Mouse (Mus musculus): ENCODE measurements around the gene Kat2a. TPM values are rescaled to one million over a fixed set of nuclear protein-coding genes. Genes with fewer than 3 reads are reported as not detected.

Gene Kat2a
- total and polyA plus RNA-seq, 3 experiments = 59.6 to 143 (median 63.7) TPM

DNA sequence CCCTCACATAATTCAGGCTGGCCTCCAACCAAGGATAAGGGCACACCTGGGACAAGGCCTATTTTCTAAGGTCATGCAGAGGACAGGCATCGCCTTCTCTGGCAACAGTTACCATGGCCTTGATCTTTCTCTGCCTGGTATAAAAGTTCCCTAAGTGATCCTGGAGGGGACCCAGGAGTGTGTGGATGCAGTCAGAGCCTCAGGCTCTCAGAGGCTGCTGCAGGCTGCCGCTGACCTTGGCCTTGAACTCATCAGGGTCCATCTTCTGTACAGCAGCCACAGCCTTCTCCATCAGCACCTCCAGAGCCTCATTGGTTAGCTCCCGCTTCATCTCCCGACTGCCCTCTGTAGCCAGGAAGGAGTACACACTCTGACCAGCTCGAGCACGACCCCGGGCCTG lies 14.3 kb downstream of the Kat2a start:
- Histone ChIP-seq H3K36me3 (ENCODE audit: control insufficient read depth in 1 of 2, insufficient read depth in 2 of 2, low read length in 2 of 2) (peaks cover 0 to 5% of the 10 kb centered on the region in 2 experiments; a peak in 2 of 4 replicates), H3K4me3 (ENCODE audit: control insufficient read depth in 1 of 2, insufficient read depth in 1 of 2, low read depth in 2 of 2, low read length in 2 of 2) (no peak overlapping the region), H3K79me2 (ENCODE audit: control insufficient read depth, insufficient read depth, low read length, poor library complexity) (no peaks in the 10 kb centered on the region), H3K27ac (ENCODE audit: control insufficient read depth, low read depth, low read length) (no peak overlapping the region), H3K9ac (ENCODE audit: control insufficient read depth, low read depth, low read length, poor library complexity, severe bottlenecking) (no peak overlapping the region), H3K27me3 (ENCODE audit: control insufficient read depth in 1 of 2, insufficient read depth in 2 of 2, low read length in 2 of 2) (no peaks in the 10 kb centered on the region), H3K4me1 (ENCODE audit: control insufficient read depth in 1 of 2, insufficient read depth in 2 of 2, low read length in 2 of 2) (peaks cover 0 to 5% of the 10 kb centered on the region in 2 experiments; a peak in 3 of 4 replicates), H3K9me3 (replicated peaks; ENCODE audit: insufficient read depth, low read length) (no peaks in the 10 kb centered on the region)
- DNase-seq (ENCODE audit: low read depth, low spot score) = no peak
- TF ChIP-seq POLR2AphosphoS5 (IDR thresholded peaks at IDR 0.05; ENCODE audit: borderline replicate concordance, low read depth, low read length) (no peak), CHD2 (IDR thresholded peaks at IDR 0.05; ENCODE audit: low read length) (no peak), NELFE (IDR thresholded peaks at IDR 0.05; ENCODE audit: low read depth, low read length) (no peak), UBTF (IDR thresholded peaks at IDR 0.05; ENCODE audit: borderline replicate concordance, insufficient read depth, low read depth, low read length) (no peak), ZC3H11A (IDR thresholded peaks at IDR 0.05; ENCODE audit: low read depth, low read length) (no peak), MAZ (IDR thresholded peaks at IDR 0.05; ENCODE audit: low read depth, low read length) (no peak), MYC (IDR thresholded peaks at IDR 0.05; ENCODE audit: low read depth, low read length) (no peak), ZMIZ1 (IDR thresholded peaks at IDR 0.05; ENCODE audit: low read depth, low read length) (no peak)

DNA sequence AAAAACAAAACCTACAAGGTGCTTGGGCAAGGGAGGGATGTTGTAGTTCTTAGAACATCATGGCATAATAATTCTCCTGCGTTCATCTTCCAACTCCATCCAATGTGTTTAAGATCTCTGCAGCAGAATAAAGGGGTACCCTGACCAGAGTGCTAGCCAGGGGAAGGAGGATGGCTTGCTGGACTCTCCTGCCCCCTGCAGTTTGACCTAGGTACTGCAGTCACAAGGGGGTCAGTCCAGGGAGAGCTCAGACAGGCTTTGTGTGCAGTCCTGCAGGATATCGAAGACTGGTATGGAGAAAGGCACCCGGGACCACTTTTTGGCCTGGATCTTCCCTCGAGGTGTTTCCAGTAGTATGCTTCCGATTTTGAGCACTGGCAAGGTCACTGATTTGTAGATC lies 17.3 kb downstream of the Kat2a start:
- no peaks in the 10 kb centered on the region for H3K27me3 ChIP-seq (ENCODE audit: control insufficient read depth in 1 of 2, insufficient read depth in 2 of 2, low read length in 2 of 2)
- no peaks in the 10 kb centered on the region for H3K36me3 ChIP-seq (ENCODE audit: control insufficient read depth in 1 of 2, insufficient read depth in 2 of 2, low read length in 2 of 2)
- no peak overlapping the region for H3K9ac ChIP-seq (ENCODE audit: control insufficient read depth, low read depth, low read length, poor library complexity, severe bottlenecking)
- no peak overlapping the region for H3K27ac ChIP-seq (ENCODE audit: control insufficient read depth, low read depth, low read length)
- no peak overlapping the region for H3K4me3 ChIP-seq (ENCODE audit: control insufficient read depth in 1 of 2, insufficient read depth in 1 of 2, low read depth in 2 of 2, low read length in 2 of 2)
- H3K4me1 ChIP-seq (ENCODE audit: control insufficient read depth in 1 of 2, insufficient read depth in 2 of 2, low read length in 2 of 2) = peaks cover 2 to 8% of the 10 kb centered on the region in 2 experiments; a peak in 2 of 4 replicates
- H3K79me2 ChIP-seq (ENCODE audit: control insufficient read depth, insufficient read depth, low read length, poor library complexity) = no peaks in the 10 kb centered on the region
- TF ChIP-seq GABPA (IDR thresholded peaks at IDR 0.05; ENCODE audit: low read depth, low read length) (no peak), ZNF384 (IDR thresholded peaks at IDR 0.05; ENCODE audit: low read depth, low read length) (no peak), ZMIZ1 (IDR thresholded peaks at IDR 0.05; ENCODE audit: low read depth, low read length) (no peak), TAL1 (IDR thresholded peaks at IDR 0.05; ENCODE audit: low read length) (no peak), NELFE (IDR thresholded peaks at IDR 0.05; ENCODE audit: low read depth, low read length) (no peak), ZKSCAN1 (IDR thresholded peaks at IDR 0.05; ENCODE audit: low read depth, low read length) (no peak), ETS1 (IDR thresholded peaks at IDR 0.05; ENCODE audit: low read depth, low read length) (no peak), GATA1 (IDR thresholded peaks at IDR 0.05; ENCODE audit: low read depth, low read length) (no peak), POLR2AphosphoS2 (IDR thresholded peaks at IDR 0.05; ENCODE audit: low read length) (no peak), ZC3H11A (IDR thresholded peaks at IDR 0.05; ENCODE audit: low read depth, low read length) (peak; percentile 96), UBTF (IDR thresholded peaks at IDR 0.05; ENCODE audit: borderline replicate concordance, insufficient read depth, low read depth, low read length) (no peak), TCF12 (IDR thresholded peaks at IDR 0.05; ENCODE audit: low read depth, low read length) (no peak), EP300 (IDR thresholded peaks at IDR 0.05; ENCODE audit: low read depth in 1 of 2, low read length in 2 of 2) (no peak), CTCF (IDR thresholded peaks at IDR 0.05 in 2 of 3, conservative IDR thresholded peaks at IDR 0.05 in 1 of 3; ENCODE audit: control insufficient read depth in 1 of 3, insufficient read depth in 1 of 3, low read depth in 2 of 3, low read length in 3 of 3, poor library complexity in 1 of 3, severe bottlenecking in 1 of 3) (peak; percentile 98), BHLHE40 (IDR thresholded peaks at IDR 0.05; ENCODE audit: borderline replicate concordance, low read depth, low read length) (no peak), POLR2AphosphoS5 (IDR thresholded peaks at IDR 0.05; ENCODE audit: borderline replicate concordance, low read depth, low read length) (no peak), MYC (IDR thresholded peaks at IDR 0.05; ENCODE audit: low read depth, low read length) (no peak), RCOR1 (IDR thresholded peaks at IDR 0.05; ENCODE audit: low read depth, low read length) (no peak), POLR2A (IDR thresholded peaks at IDR 0.05; ENCODE audit: control insufficient read depth in 1 of 2, insufficient read depth in 1 of 2, low read depth in 1 of 2, low read length in 2 of 2, poor library complexity in 1 of 2) (no peak), SMC3 (IDR thresholded peaks at IDR 0.05; ENCODE audit: low read depth, low read length) (peak; percentile 99), MAX (IDR thresholded peaks at IDR 0.05; ENCODE audit: low read length) (no peak), RAD21 (IDR thresholded peaks at IDR 0.05; ENCODE audit: low read depth, low read length) (peak; percentile 97), SIN3A (IDR thresholded peaks at IDR 0.05; ENCODE audit: low read length) (no peak), TBP (IDR thresholded peaks at IDR 0.05; ENCODE audit: low read depth, low read length) (no peak), CHD1 (IDR thresholded peaks at IDR 0.05; ENCODE audit: low read depth, low read length) (no peak)
- H3K9me3 ChIP-seq (replicated peaks; ENCODE audit: insufficient read depth, low read length) = no peaks in the 10 kb centered on the region
- DNase-seq (ENCODE audit: low read depth, low spot score) = peak; percentile 80

Data from MEL (cell line).